Mouse (Mus musculus) thymus, adult 2 months (tissue): ENCODE results near the gene Tnip3. TPM values are rescaled to one million over a fixed set of nuclear protein-coding genes. Genes with fewer than 3 reads are reported as not detected.
A peak's percentile ranks its signal among the peaks of the same experiment; 100 is the strongest.

Experiments
- DNase-seq: peaks from one replicate; pipeline ENCODE4 v3.0.0; 2021
- H3K27ac ChIP-seq: fragments of 200-500 bp; 2 replicates; pipeline ENCODE4 v1.5.1; 2012; ENCODE audit warnings: low read length, control low read depth; ENCODE audit not compliant: control insufficient read depth, insufficient read depth
- H3K27me3 ChIP-seq: fragments of 200-500 bp; 2 replicates; pipeline ENCODE4 v1.6.1; 2012; ENCODE audit warnings: mild to moderate bottlenecking, low read length, moderate library complexity, mixed read lengths; ENCODE audit not compliant: control insufficient read depth, insufficient read depth
- H3K36me3 ChIP-seq: fragments of 200-500 bp; 2 replicates; pipeline ENCODE4 v1.6.1; 2012; ENCODE audit warnings: mild to moderate bottlenecking, low read length, moderate library complexity; ENCODE audit not compliant: control insufficient read depth, insufficient read depth
- H3K4me1 ChIP-seq: fragments of 200-500 bp; replicated peaks from 2 replicates; pipeline ENCODE4 v1.6.1; 2012; ENCODE audit warnings: low read length; ENCODE audit not compliant: control insufficient read depth, insufficient read depth
- H3K4me3 ChIP-seq: fragments of 200-500 bp; 2 replicates; pipeline ENCODE4 v1.5.1; 2012; ENCODE audit warnings: mild to moderate bottlenecking, low read length, control low read depth, moderate library complexity; ENCODE audit not compliant: control insufficient read depth, insufficient read depth
- CTCF ChIP-seq: fragments of 200-500 bp; IDR thresholded peaks from 2 replicates; pipeline ENCODE4 v1.5.1; 2012; ENCODE audit warnings: mild to moderate bottlenecking, control low read depth, low read length, moderate library complexity, borderline replicate concordance; ENCODE audit not compliant: control insufficient read depth, poor library complexity, insufficient read depth; ENCODE audit errors: extremely low read depth
- POLR2A ChIP-seq: fragments of 200-500 bp; IDR thresholded peaks from 2 replicates; pipeline ENCODE4 v1.6.1; 2012; ENCODE audit warnings: mild to moderate bottlenecking, low read length, control low read depth, moderate library complexity; ENCODE audit not compliant: control insufficient read depth, poor library complexity, insufficient read depth; ENCODE audit errors: extremely low read depth
- WGBS: fragments of 180-500 bp; shearing (Covaris S2); methylation state at CpG from one replicate; pipeline ENCODE4 v1.1.7; 2018; 5-methylcytosine and 5-hydroxymethylcytosine counted together
- polyA plus RNA-seq: library from polyadenylated mRNA; depleted of rRNA; stranded (reverse); fragments of >200 nt; gene quantifications from 2 replicates; pipeline ENCODE4 v1.2.3, GENCODE M21; 2012

The Tnip3 gene
- polyA plus RNA-seq, 1 experiment, result 1.8 TPM

- 78% methylated on average over 3 of the region's 3 CpGs for WGBS
- no peak overlapping the region for H3K27ac ChIP-seq
- H3K4me1 ChIP-seq, result no peaks in the 10 kb centered on the region
- no peak for DNase-seq
- H3K36me3 ChIP-seq, result no peaks in the 10 kb centered on the region
- H3K27me3 ChIP-seq, result no peaks in the 10 kb centered on the region
- no peak overlapping the region for H3K4me3 ChIP-seq
- TF ChIP-seq POLR2A (no peak), CTCF (no peak)
These were observed 17.3 kb downstream of the Tnip3 start for GRCm38 (mm10) chr6:65542391-65542790.

GRCm38 (mm10) chr6:65542913-65543312, 17.8 kb downstream of the Tnip3 start:
- no peak for TF ChIP-seq POLR2A
- TF ChIP-seq CTCF, result no peak
- H3K27ac ChIP-seq, result no peak overlapping the region
- no peaks in the 10 kb centered on the region for H3K4me1 ChIP-seq
- no peaks in the 10 kb centered on the region for H3K27me3 ChIP-seq
- no peak overlapping the region for H3K4me3 ChIP-seq
- no peak for DNase-seq
- no peaks in the 10 kb centered on the region for H3K36me3 ChIP-seq
- 83% methylated on average over 1 of the region's 1 CpGs for WGBS

- WGBS, result 6% methylated on average over 3 of the region's 3 CpGs
- DNase-seq, result no peak
- TF ChIP-seq POLR2A (no peak), CTCF (no peak)
These were observed 39.0 kb downstream of the Tnip3 start for GRCm38 (mm10) chr6:65563887-65564656.

GRCm38 (mm10) chr6:65564657-65565039, 39.5 kb downstream of the Tnip3 start:
- no peak for TF ChIP-seq POLR2A
- no peak for TF ChIP-seq CTCF
- H3K4me1 ChIP-seq, result peaks cover 11% of the 10 kb centered on the region
- no peaks in the 10 kb centered on the region for H3K36me3 ChIP-seq
- peak overlapping the region; percentile 23; the same call in 1 of the 2 replicates for H3K27ac ChIP-seq
- WGBS, result 0% methylated on average over 2 of the region's 2 CpGs
- no peak overlapping the region for H3K4me3 ChIP-seq
- no peaks in the 10 kb centered on the region for H3K27me3 ChIP-seq
- DNase-seq, result no peak

More at GRCm38 (mm10) chr6:65563887-65564656, 39.0 kb downstream of the Tnip3 start:
- Histone ChIP-seq H3K4me1 (peaks cover 11% of the 10 kb centered on the region), H3K27ac (no peak overlapping the region), H3K4me3 (no peak overlapping the region), H3K27me3 (no peaks in the 10 kb centered on the region), H3K36me3 (no peaks in the 10 kb centered on the region)

GRCm38 (mm10) chr6:65569741-65570140, 44.6 kb downstream of the Tnip3 start:
- Histone ChIP-seq H3K36me3 (no peaks in the 10 kb centered on the region), H3K4me1 (peaks cover 6% of the 10 kb centered on the region), H3K4me3 (no peak overlapping the region), H3K27ac (no peak overlapping the region), H3K27me3 (no peaks in the 10 kb centered on the region)
- peak; percentile 53 for DNase-seq
- TF ChIP-seq POLR2A (no peak), CTCF (no peak)
- WGBS, result 27% methylated on average over 8 of the region's 8 CpGs

GRCm38 (mm10) chr6:65578151-65578973, 53.2 kb downstream of the Tnip3 start:
- H3K36me3 ChIP-seq, result no peaks in the 10 kb centered on the region
- H3K4me1 ChIP-seq, result peaks cover under 1% of the 10 kb centered on the region
- 25% methylated on average over 8 of the region's 8 CpGs for WGBS
- H3K4me3 ChIP-seq, result no peak overlapping the region
- no peaks in the 10 kb centered on the region for H3K27me3 ChIP-seq
- TF ChIP-seq CTCF (no peak), POLR2A (no peak)
- H3K27ac ChIP-seq, result no peak overlapping the region
- no peak for DNase-seq
